Mouse (Mus musculus) CD4-positive, CD25-positive, alpha-beta regulatory T cell, adult 4 months (primary cell): ENCODE measurements around the gene Kctd19. TPM values are rescaled to one million over a fixed set of nuclear protein-coding genes. Genes with fewer than 3 reads are reported as not detected.

Experiments used
- polyA plus RNA-seq, 2 experiments: library from polyadenylated mRNA; unstranded; fragments of 100-300 nt; shearing (Covaris generic); gene quantifications; one replicate each; pipeline ENCODE4 v1.2.1; 2017

The Kctd19 gene
- polyA plus RNA-seq, 2 experiments from 2014 or later, result not detected

Other genes starting within 250 kb of the Kctd19 start
- gene Cbfb, start 242.8 kb downstream of the Kctd19 start, polyA plus RNA-seq, result 10 to 100 TPM; 26.7 to 40.6 TPM
- gene D230025D16Rik, start 188.4 kb downstream of the Kctd19 start, polyA plus RNA-seq, result 10 to 100 TPM; 13.9 to 14.2 TPM
- under 1 TPM; 0.33 to 0.47 TPM for gene B3gnt9, start 158.3 kb downstream of the Kctd19 start, polyA plus RNA-seq
- 10 to 100 TPM; 58.1 to 76.0 TPM for gene Tradd, start 148.9 kb downstream of the Kctd19 start, polyA plus RNA-seq
- gene Fbxl8, start 148.9 kb downstream of the Kctd19 start, polyA plus RNA-seq, result 10 to 100 TPM; 16.5 to 27.6 TPM
- gene Hsf4, start 143.7 kb downstream of the Kctd19 start, polyA plus RNA-seq, result under 1 TPM; 0.26 to 0.39 TPM
- gene Nol3, start 137.4 kb downstream of the Kctd19 start, polyA plus RNA-seq, result under 1 TPM in 1 of 2 experiments, not detected in 1; 0.15 TPM
- 1 to 10 TPM in 1 of 2 experiments, under 1 TPM in 1; 0.90 to 2.6 TPM for gene 4931428F04Rik, start 123.6 kb downstream of the Kctd19 start, polyA plus RNA-seq
- gene Exoc3l, start 117.4 kb downstream of the Kctd19 start, polyA plus RNA-seq, result 1 to 10 TPM in 1 of 2 experiments, not detected in 1; 1.1 TPM
- 10 to 100 TPM; 44.5 to 56.2 TPM for gene E2f4, start 115.8 kb downstream of the Kctd19 start, polyA plus RNA-seq
- gene Elmo3, start 107.9 kb downstream of the Kctd19 start, polyA plus RNA-seq, result 10 to 100 TPM in 1 of 2 experiments, 1 to 10 TPM in 1; 7.4 to 13.5 TPM
- gene Lrrc29, start 87.2 kb downstream of the Kctd19 start, polyA plus RNA-seq, result 1 to 10 TPM; 1.7 to 6.2 TPM
- 100 to 1,000 TPM; 149 to 160 TPM for gene Tmem208, start 87.1 kb downstream of the Kctd19 start, polyA plus RNA-seq
- gene Fhod1, start 65.5 kb downstream of the Kctd19 start, polyA plus RNA-seq, result 1 to 10 TPM; 2.3 to 5.3 TPM
- under 1 TPM in 1 of 2 experiments, not detected in 1; 0.16 TPM for gene Slc9a5, start 64.7 kb downstream of the Kctd19 start, polyA plus RNA-seq
- not detected for gene Plekhg4, start 40.2 kb downstream of the Kctd19 start, polyA plus RNA-seq
- gene Lrrc36, start 69 bp upstream of the Kctd19 start, polyA plus RNA-seq, result not detected
- gene Tppp3, start 58.0 kb upstream of the Kctd19 start, polyA plus RNA-seq, result 1 to 10 TPM; 1.2 to 1.4 TPM
- gene Zdhhc1, start 83.4 kb upstream of the Kctd19 start, polyA plus RNA-seq, result 1 to 10 TPM in 1 of 2 experiments, under 1 TPM in 1; 0.97 to 1.5 TPM
- gene Hsd11b2, start 105.3 kb upstream of the Kctd19 start, polyA plus RNA-seq, result not detected
- 10 to 100 TPM; 33.7 to 36.8 TPM for gene Atp6v0d1, start 152.5 kb upstream of the Kctd19 start, polyA plus RNA-seq
- 10 to 100 TPM in 1 of 2 experiments, 1 to 10 TPM in 1; 7.8 to 12.6 TPM for gene Ripor1, start 191.8 kb upstream of the Kctd19 start, polyA plus RNA-seq
- gene Ctcf, start 223.1 kb upstream of the Kctd19 start, polyA plus RNA-seq, result 10 to 100 TPM; 53.5 to 69.1 TPM
- gene Agrp, start 223.9 kb upstream of the Kctd19 start, polyA plus RNA-seq, result 1 to 10 TPM in 1 of 2 experiments, under 1 TPM in 1; 0.99 to 2.3 TPM